Mouse (Mus musculus): ENCODE results near the gene Trpm4. TPM values are rescaled to one million over a fixed set of nuclear protein-coding genes. Genes with fewer than 3 reads are reported as not detected.
"Not testable (repeated sequence)": the region's sequence is repeated elsewhere in the genome, so short reads cannot be mapped to it uniquely, and the experiment has no call there.

Gene Trpm4
- total and polyA plus RNA-seq, 3 experiments: 9.3 to 17.6 (median 12.0) TPM

GRCm38 (mm10) chr7:45257063-45257840, 76.3 kb downstream of the Trpm4 start:
- H3K27ac ChIP-seq (ENCODE audit: insufficient read depth, low read depth): no peak overlapping the region
- H3K9ac ChIP-seq (ENCODE audit: insufficient read depth, low read depth): no peak overlapping the region
- H3K27me3 ChIP-seq (replicated peaks): peaks cover 4% of the 10 kb centered on the region
- no peak overlapping the region for H3K4me3 ChIP-seq (replicated peaks in 1 of 3; ENCODE audit: low read depth in 2 of 3, low read length in 2 of 3, poor library complexity in 1 of 3)
- DNase-seq (ENCODE audit: extremely low read depth): no peak
- H3K9me3 ChIP-seq (replicated peaks; ENCODE audit: low read length): no peaks in the 10 kb centered on the region
- TF ChIP-seq USF1 (IDR thresholded peaks at IDR 0.05; ENCODE audit: low read depth, low read length): no peak
- in situ Hi-C loops (cut with MboI; ENCODE audit: low pct_ligation_motif_present, low pct_unique_long_range_greater_than_20kb, low sequenced_read_pairs): no loop called here
- no peak overlapping the region for H3K4me2 ChIP-seq (ENCODE audit: insufficient read depth, low read depth, poor library complexity, severe bottlenecking)
- H3K36me3 ChIP-seq (replicated peaks in 1 of 2; ENCODE audit: control insufficient read depth in 1 of 2, insufficient read depth in 1 of 2, low read length in 1 of 2): no peaks in the 10 kb centered on the region
- no peaks in the 10 kb centered on the region for H3K79me2 ChIP-seq (replicated peaks; ENCODE audit: control insufficient read depth, extremely low read depth, insufficient read depth, poor library complexity, severe bottlenecking)
- dilution Hi-C loops (cut with MboI; ENCODE audit: extremely low pct_ligation_motif_present, extremely low pct_unique_long_range_greater_than_20kb, low sequenced_read_pairs): no loop called here
- H3K4me1 ChIP-seq (ENCODE audit: control insufficient read depth in 1 of 2, insufficient read depth in 2 of 2): peaks cover 0 to 5% of the 10 kb centered on the region in 2 experiments; a peak in 1 of 4 replicates

GRCm38 (mm10) chr7:45255822-45256221, 77.8 kb downstream of the Trpm4 start:
- DNase-seq (ENCODE audit: extremely low read depth); H3K27me3 ChIP-seq (replicated peaks); dilution Hi-C loops (cut with MboI; ENCODE audit: extremely low pct_ligation_motif_present, extremely low pct_unique_long_range_greater_than_20kb, low sequenced_read_pairs); H3K9me3 ChIP-seq (replicated peaks; ENCODE audit: low read length); H3K27ac ChIP-seq (ENCODE audit: insufficient read depth, low read depth); H3K36me3 ChIP-seq (replicated peaks in 1 of 2; ENCODE audit: control insufficient read depth in 1 of 2, insufficient read depth in 1 of 2, low read length in 1 of 2); H3K4me1 ChIP-seq (ENCODE audit: control insufficient read depth in 1 of 2, insufficient read depth in 2 of 2); H3K9ac ChIP-seq (ENCODE audit: insufficient read depth, low read depth); H3K4me3 ChIP-seq (replicated peaks in 1 of 3; ENCODE audit: low read depth in 2 of 3, low read length in 2 of 3, poor library complexity in 1 of 3); H3K79me2 ChIP-seq (replicated peaks; ENCODE audit: control insufficient read depth, extremely low read depth, insufficient read depth, poor library complexity, severe bottlenecking); in situ Hi-C loops (cut with MboI; ENCODE audit: low pct_ligation_motif_present, low pct_unique_long_range_greater_than_20kb, low sequenced_read_pairs); H3K4me2 ChIP-seq (ENCODE audit: insufficient read depth, low read depth, poor library complexity, severe bottlenecking): not testable (repeated sequence)

- no peak for DNase-seq (ENCODE audit: extremely low read depth)
- Histone ChIP-seq H3K27ac (ENCODE audit: insufficient read depth, low read depth) (no peak overlapping the region), H3K27me3 (replicated peaks) (no peaks in the 10 kb centered on the region), H3K4me3 (replicated peaks in 1 of 3; ENCODE audit: low read depth in 2 of 3, low read length in 2 of 3, poor library complexity in 1 of 3) (no peak overlapping the region), H3K9me3 (replicated peaks; ENCODE audit: low read length) (no peaks in the 10 kb centered on the region), H3K36me3 (replicated peaks in 1 of 2; ENCODE audit: control insufficient read depth in 1 of 2, insufficient read depth in 1 of 2, low read length in 1 of 2) (no peaks in the 10 kb centered on the region), H3K4me1 (ENCODE audit: control insufficient read depth in 1 of 2, insufficient read depth in 2 of 2) (peaks cover 0 to 5% of the 10 kb centered on the region in 2 experiments; a peak in 1 of 4 replicates), H3K9ac (ENCODE audit: insufficient read depth, low read depth) (no peak overlapping the region), H3K4me2 (ENCODE audit: insufficient read depth, low read depth, poor library complexity, severe bottlenecking) (no peak overlapping the region), H3K79me2 (replicated peaks; ENCODE audit: control insufficient read depth, extremely low read depth, insufficient read depth, poor library complexity, severe bottlenecking) (no peaks in the 10 kb centered on the region)
- dilution Hi-C loops (cut with MboI; ENCODE audit: extremely low pct_ligation_motif_present, extremely low pct_unique_long_range_greater_than_20kb, low sequenced_read_pairs): no loop called here
- in situ Hi-C loops (cut with MboI; ENCODE audit: low pct_ligation_motif_present, low pct_unique_long_range_greater_than_20kb, low sequenced_read_pairs): no loop called here
- TF ChIP-seq GABPA (IDR thresholded peaks at IDR 0.05; ENCODE audit: insufficient replicate concordance, low read depth, low read length) (no peak), CHD2 (IDR thresholded peaks at IDR 0.05; ENCODE audit: low read length) (no peak), TCF12 (IDR thresholded peaks at IDR 0.05; ENCODE audit: low read depth, low read length) (no peak), KAT2A (IDR thresholded peaks at IDR 0.05; ENCODE audit: insufficient replicate concordance, low read length) (no peak), UBTF (IDR thresholded peaks at IDR 0.05; ENCODE audit: low read depth, low read length) (no peak), RAD21 (IDR thresholded peaks at IDR 0.05; ENCODE audit: low read depth, low read length) (no peak), IRF4 (IDR thresholded peaks at IDR 0.05; ENCODE audit: low read depth, low read length) (no peak), ETS1 (conservative IDR thresholded peaks at IDR 0.05; ENCODE audit: low read depth, low read length) (no peak), CTCF (conservative IDR thresholded peaks at IDR 0.05 in 1 of 2, IDR thresholded peaks at IDR 0.05 in 1 of 2; ENCODE audit: low read depth in 2 of 2, low read length in 2 of 2) (no peak), MYC (IDR thresholded peaks at IDR 0.05; ENCODE audit: low read depth, low read length) (no peak), MAX (IDR thresholded peaks at IDR 0.05; ENCODE audit: low read length) (no peak), NRF1 (IDR thresholded peaks at IDR 0.05; ENCODE audit: low read depth, low read length) (no peak), NELFE (IDR thresholded peaks at IDR 0.05; ENCODE audit: low read depth, low read length) (no peak), ZMIZ1 (IDR thresholded peaks at IDR 0.05; ENCODE audit: low read depth, low read length) (no peak), MAZ (IDR thresholded peaks at IDR 0.05; ENCODE audit: low read depth, low read length) (no peak)
Measured at GRCm38 (mm10) chr7:45253806-45254205, 79.8 kb downstream of the Trpm4 start.
